Mouse (Mus musculus) ES-Bruce4 (cell line): ENCODE measurements around the gene Pphln1.

Experiments
- CTCF ChIP-seq: IDR thresholded peaks from one replicate; pipeline ENCODE4 v1.8.1; 2011; ENCODE audit warnings: low read depth, low read length
- EP300 ChIP-seq: IDR thresholded peaks from 2 replicates; pipeline ENCODE4 v1.6.1; 2011; ENCODE audit warnings: low read depth, low read length; ENCODE audit not compliant: insufficient read depth
- POLR2A ChIP-seq: IDR thresholded peaks from one replicate; pipeline ENCODE4 v1.8.1; 2011; ENCODE audit warnings: low read length; ENCODE audit not compliant: insufficient read depth

GRCm38 (mm10) chr15:93525305-93525917, 127.3 kb downstream of the Pphln1 start:
- TF ChIP-seq EP300 (no peak), CTCF (no peak), POLR2A (no peak)
